Mouse (Mus musculus): ENCODE measurements around the gene Gm14391. TPM values are rescaled to one million over a fixed set of nuclear protein-coding genes. Genes with fewer than 3 reads are reported as not detected.
"Not testable (repeated sequence)": the region's sequence is repeated elsewhere in the genome, so short reads cannot be mapped to it uniquely, and the experiment has no call there.

The Gm14391 gene
- total RNA-seq (2014; fragmentation: Nextera tagmentation) (31.8 and 36.5 TPM in 2 replicates), total RNA-seq (2017) (28.2 and 36.8 TPM in 2 replicates), polyA plus RNA-seq (2012) (2.0 and 2.5 TPM in 2 replicates)

GRCm38 (mm10) chr2:175206732-175207131 lies at the start of gene Gm14391:
Gm14391 (minus strand) TSS chr2:175206917.
- not testable (repeated sequence) for H3K4me3 ChIP-seq (ENCODE audit: low read depth, low read length); H3K9me3 ChIP-seq (replicated peaks); H3K27me3 ChIP-seq (ENCODE audit: insufficient read depth, low read length); H3K36me3 ChIP-seq (replicated peaks); H3K4me1 ChIP-seq (ENCODE audit: insufficient read depth, low read depth, low read length); ATAC-seq (ENCODE audit: extremely low read depth, insufficient number of reproducible peaks, low FRiP score, poor library complexity, severe bottlenecking); DNase-seq (ENCODE audit: low spot score)

DNA sequence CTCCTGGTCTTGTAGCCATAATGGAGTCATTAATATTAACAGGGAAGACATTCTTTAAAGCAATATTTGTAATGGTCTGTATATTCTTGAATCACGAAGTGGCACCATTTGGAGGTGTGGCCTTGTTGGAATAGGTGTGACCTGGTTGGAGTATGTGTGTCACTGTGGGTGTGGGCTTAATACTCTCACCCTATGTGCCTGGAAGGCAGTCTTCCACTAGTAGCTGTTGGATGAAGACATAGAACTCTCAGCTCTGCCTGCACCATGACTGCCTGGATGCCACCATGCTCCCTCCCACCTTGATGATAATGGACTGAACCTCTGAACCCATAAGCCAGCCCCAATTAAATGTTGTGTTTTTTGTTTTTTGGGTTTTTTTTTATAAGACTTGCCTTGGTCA lies 27.7 kb downstream of the Gm14391 start:
- H3K4me3 ChIP-seq (ENCODE audit: low read depth, low read length); H3K36me3 ChIP-seq (replicated peaks); ATAC-seq (ENCODE audit: extremely low read depth, insufficient number of reproducible peaks, low FRiP score, poor library complexity, severe bottlenecking); H3K27me3 ChIP-seq (ENCODE audit: insufficient read depth, low read length); DNase-seq (ENCODE audit: low spot score); H3K9me3 ChIP-seq (replicated peaks): not testable (repeated sequence)
- peaks cover 12% of the 10 kb centered on the region for H3K4me1 ChIP-seq (ENCODE audit: insufficient read depth, low read depth, low read length)

- H3K9me3 ChIP-seq (replicated peaks): no peaks in the 10 kb centered on the region
- no peak overlapping the region; the same call in 1 of the 2 replicates for H3K4me3 ChIP-seq (ENCODE audit: low read depth, low read length)
- DNase-seq (ENCODE audit: low spot score): no peak
- H3K36me3 ChIP-seq (replicated peaks): peaks cover 7% of the 10 kb centered on the region
- no peak for ATAC-seq (ENCODE audit: extremely low read depth, insufficient number of reproducible peaks, low FRiP score, poor library complexity, severe bottlenecking)
- peaks cover 13% of the 10 kb centered on the region for H3K4me1 ChIP-seq (ENCODE audit: insufficient read depth, low read depth, low read length)
- H3K27me3 ChIP-seq (ENCODE audit: insufficient read depth, low read length): no peaks in the 10 kb centered on the region
- TF ChIP-seq POLR2AphosphoS5 (IDR thresholded peaks at IDR 0.05; ENCODE audit: insufficient replicate concordance, low read depth, low read length): no peak
- TF ChIP-seq GATA1 (IDR thresholded peaks at IDR 0.05; ENCODE audit: borderline replicate concordance, low read length): no peak
- TF ChIP-seq GATA2 (IDR thresholded peaks at IDR 0.05; ENCODE audit: borderline replicate concordance, low read depth, low read length): no peak
- TF ChIP-seq CTCF (IDR thresholded peaks at IDR 0.05; ENCODE audit: low read depth, low read length): no peak
- TF ChIP-seq TAL1 (conservative IDR thresholded peaks at IDR 0.05; ENCODE audit: low read depth, low read length): no peak
Measured at GRCm38 (mm10) chr2:175176312-175176711, 30.4 kb downstream of the Gm14391 start.

DNA sequence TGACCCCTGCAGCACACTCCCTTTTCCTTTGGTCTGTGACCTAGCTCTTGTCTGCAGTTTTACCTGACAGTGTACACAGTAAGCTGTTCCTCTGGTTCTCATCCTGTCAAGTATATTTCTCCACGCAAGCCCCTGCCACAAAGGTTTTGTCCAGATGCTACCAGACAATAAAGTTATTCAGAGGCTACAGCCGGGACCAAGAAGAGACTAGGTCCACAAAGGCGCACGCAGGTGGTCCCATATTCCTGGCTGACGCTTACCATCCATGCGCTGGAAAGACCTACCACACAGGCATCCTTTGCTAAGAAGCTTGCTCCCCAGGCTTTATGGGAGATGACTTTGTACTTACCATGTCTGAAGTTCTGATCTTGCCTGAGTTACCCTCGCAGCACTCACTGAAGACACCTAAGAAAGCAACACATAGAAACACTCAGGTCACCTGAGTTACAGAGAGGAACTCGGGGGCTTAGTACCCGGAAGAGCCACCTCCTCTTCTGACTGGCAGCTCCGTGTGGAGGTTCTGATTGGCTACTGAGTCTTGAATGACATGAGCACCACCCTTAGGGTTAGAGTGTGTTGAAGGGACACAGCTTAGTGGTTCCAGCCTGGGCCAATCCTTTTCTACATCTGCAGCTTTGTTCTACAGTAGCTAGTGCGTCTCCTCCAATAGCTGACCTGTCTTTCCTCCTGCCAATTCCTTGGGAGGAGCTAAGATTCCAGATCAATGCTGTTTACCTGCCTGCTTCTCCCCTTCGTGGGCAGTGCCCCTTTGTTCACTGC lies 31.1 kb downstream of the Gm14391 start, which contains the start of gene Gm14443:
Gm14443 (minus strand) TSS at position 471 of the 780 bp plus-strand sequence.
- ATAC-seq (ENCODE audit: extremely low read depth, insufficient number of reproducible peaks, low FRiP score, poor library complexity, severe bottlenecking) (peak; percentile 98), DNase-seq (ENCODE audit: low spot score) (peak; percentile 40)
- H3K9me3 ChIP-seq (replicated peaks); H3K36me3 ChIP-seq (replicated peaks); H3K27me3 ChIP-seq (ENCODE audit: insufficient read depth, low read length): not testable (repeated sequence)
- H3K4me3 ChIP-seq (ENCODE audit: low read depth, low read length): peak within 1 kb of the TSS; percentile 70
- peaks cover 13% of the 10 kb centered on the region for H3K4me1 ChIP-seq (ENCODE audit: insufficient read depth, low read depth, low read length)

DNA sequence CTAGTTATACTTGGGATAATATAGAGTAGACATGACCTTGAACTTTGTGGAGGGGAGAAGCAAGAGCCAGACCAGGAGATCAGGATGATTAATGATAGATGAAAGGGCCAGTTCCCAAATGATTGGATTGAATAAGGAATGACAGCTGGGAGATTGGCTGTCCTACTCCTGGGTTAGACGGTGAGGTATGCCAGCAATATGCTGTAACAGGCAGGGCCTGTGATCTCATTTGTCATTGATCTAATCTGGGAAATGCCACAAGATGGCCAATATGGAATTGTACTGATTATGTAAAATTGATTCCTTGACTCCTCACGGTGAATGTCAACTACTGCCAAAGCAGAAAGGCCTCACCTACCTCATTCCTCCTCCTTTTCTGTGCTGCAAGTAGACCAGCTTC lies 32.7 kb downstream of the Gm14391 start:
- not testable (repeated sequence) for H3K27me3 ChIP-seq (ENCODE audit: insufficient read depth, low read length); H3K4me3 ChIP-seq (ENCODE audit: low read depth, low read length); ATAC-seq (ENCODE audit: extremely low read depth, insufficient number of reproducible peaks, low FRiP score, poor library complexity, severe bottlenecking); DNase-seq (ENCODE audit: low spot score); H3K36me3 ChIP-seq (replicated peaks); H3K9me3 ChIP-seq (replicated peaks)
- H3K4me1 ChIP-seq (ENCODE audit: insufficient read depth, low read depth, low read length): peaks cover 13% of the 10 kb centered on the region

DNA sequence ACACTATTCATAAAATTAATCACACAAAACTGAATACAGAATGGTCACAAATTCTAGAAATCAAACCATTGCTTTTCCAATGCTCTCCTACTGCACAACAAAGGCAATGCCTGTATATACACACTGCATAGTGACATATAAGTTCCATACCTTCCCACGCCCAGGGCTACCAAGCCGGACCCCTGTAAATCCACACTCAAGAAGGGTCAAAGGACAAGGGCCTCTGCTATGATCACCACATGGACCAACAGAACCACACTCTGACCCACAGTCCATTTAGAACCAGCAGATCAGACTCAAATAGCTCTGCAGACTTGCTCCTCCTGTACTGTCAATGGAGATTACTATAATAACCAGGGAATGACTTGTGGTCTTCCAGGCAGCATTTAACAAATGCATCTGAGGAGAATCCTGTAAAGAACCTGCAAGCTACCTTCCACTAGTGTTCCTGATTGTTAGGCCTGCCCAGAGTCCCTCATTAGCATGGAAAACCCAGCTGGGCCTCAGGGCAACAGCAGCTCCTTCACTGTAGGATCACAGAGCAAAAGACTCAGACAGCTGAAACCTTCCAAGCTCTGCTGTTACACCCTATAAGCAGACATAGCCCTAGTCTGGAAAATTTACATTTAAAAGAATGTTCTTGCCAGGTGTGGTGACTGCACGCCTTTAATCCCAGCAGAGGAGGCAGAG lies 33.7 kb downstream of the Gm14391 start:
- not testable (repeated sequence) for H3K4me3 ChIP-seq (ENCODE audit: low read depth, low read length); DNase-seq (ENCODE audit: low spot score); H3K36me3 ChIP-seq (replicated peaks); H3K27me3 ChIP-seq (ENCODE audit: insufficient read depth, low read length); H3K9me3 ChIP-seq (replicated peaks); ATAC-seq (ENCODE audit: extremely low read depth, insufficient number of reproducible peaks, low FRiP score, poor library complexity, severe bottlenecking)
- H3K4me1 ChIP-seq (ENCODE audit: insufficient read depth, low read depth, low read length): peaks cover 13% of the 10 kb centered on the region

DNA sequence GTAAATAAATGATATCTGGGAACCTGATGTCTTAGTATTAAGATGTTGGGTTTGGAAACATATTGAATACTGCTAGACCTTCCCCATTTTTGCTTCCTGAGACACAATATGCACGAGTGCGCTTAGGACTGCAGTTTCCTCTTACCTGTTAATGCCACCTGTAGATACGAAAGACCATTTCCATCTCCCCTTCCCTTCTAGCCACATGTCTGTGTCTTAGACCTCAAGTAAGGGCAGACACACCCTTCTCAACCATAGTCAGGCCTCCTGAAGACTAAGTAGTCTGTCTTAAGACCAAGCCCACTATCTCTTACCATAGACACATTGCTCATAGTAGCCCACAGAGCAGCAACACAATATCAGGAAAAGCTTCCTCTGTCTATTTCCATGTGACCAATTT lies 34.6 kb downstream of the Gm14391 start:
- no peak overlapping the region for H3K4me3 ChIP-seq (ENCODE audit: low read depth, low read length)
- DNase-seq (ENCODE audit: low spot score) (no peak), ATAC-seq (ENCODE audit: extremely low read depth, insufficient number of reproducible peaks, low FRiP score, poor library complexity, severe bottlenecking) (no peak)
- peaks cover 13% of the 10 kb centered on the region for H3K4me1 ChIP-seq (ENCODE audit: insufficient read depth, low read depth, low read length)
- H3K36me3 ChIP-seq (replicated peaks): peaks cover 7% of the 10 kb centered on the region
- H3K9me3 ChIP-seq (replicated peaks): no peaks in the 10 kb centered on the region
- no peak for TF ChIP-seq TAL1 (conservative IDR thresholded peaks at IDR 0.05; ENCODE audit: low read depth, low read length)
- TF ChIP-seq GATA1 (IDR thresholded peaks at IDR 0.05; ENCODE audit: borderline replicate concordance, low read length): no peak
- no peak for TF ChIP-seq CTCF (IDR thresholded peaks at IDR 0.05; ENCODE audit: low read depth, low read length)
- no peaks in the 10 kb centered on the region for H3K27me3 ChIP-seq (ENCODE audit: insufficient read depth, low read length)

GRCm38 (mm10) chr2:175166870-175167269 lies 39.8 kb downstream of the Gm14391 start:
- DNase-seq (ENCODE audit: low spot score); H3K36me3 ChIP-seq (replicated peaks); H3K4me1 ChIP-seq (ENCODE audit: insufficient read depth, low read depth, low read length); H3K9me3 ChIP-seq (replicated peaks); H3K4me3 ChIP-seq (ENCODE audit: low read depth, low read length); ATAC-seq (ENCODE audit: extremely low read depth, insufficient number of reproducible peaks, low FRiP score, poor library complexity, severe bottlenecking); H3K27me3 ChIP-seq (ENCODE audit: insufficient read depth, low read length): not testable (repeated sequence)

GRCm38 (mm10) chr2:175165110-175165509 lies 41.6 kb downstream of the Gm14391 start:
- DNase-seq (ENCODE audit: low spot score); H3K36me3 ChIP-seq (replicated peaks); ATAC-seq (ENCODE audit: extremely low read depth, insufficient number of reproducible peaks, low FRiP score, poor library complexity, severe bottlenecking); H3K4me3 ChIP-seq (ENCODE audit: low read depth, low read length); H3K27me3 ChIP-seq (ENCODE audit: insufficient read depth, low read length); H3K9me3 ChIP-seq (replicated peaks); H3K4me1 ChIP-seq (ENCODE audit: insufficient read depth, low read depth, low read length): not testable (repeated sequence)

DNA sequence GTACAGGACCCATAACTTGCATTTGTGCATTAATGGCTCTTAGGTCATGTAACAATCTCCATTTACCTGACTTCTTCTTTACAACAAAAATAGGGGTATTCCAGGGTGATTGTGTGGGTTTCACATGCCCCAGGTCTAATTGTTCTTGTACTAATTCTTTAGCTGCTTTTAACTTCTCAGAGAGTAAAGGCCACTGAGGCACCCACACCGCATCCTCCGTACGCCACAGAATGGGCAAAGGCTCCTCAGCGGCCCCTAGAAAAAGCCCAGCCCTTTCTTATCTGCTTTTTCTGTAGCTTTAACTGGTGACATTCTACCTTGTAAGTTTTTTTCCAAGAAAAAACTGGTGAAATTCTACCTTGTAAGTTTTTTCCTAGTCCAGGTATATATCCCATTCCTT lies 45.3 kb downstream of the Gm14391 start:
- DNase-seq (ENCODE audit: low spot score); ATAC-seq (ENCODE audit: extremely low read depth, insufficient number of reproducible peaks, low FRiP score, poor library complexity, severe bottlenecking); H3K9me3 ChIP-seq (replicated peaks); H3K36me3 ChIP-seq (replicated peaks); H3K4me1 ChIP-seq (ENCODE audit: insufficient read depth, low read depth, low read length); H3K4me3 ChIP-seq (ENCODE audit: low read depth, low read length); H3K27me3 ChIP-seq (ENCODE audit: insufficient read depth, low read length): not testable (repeated sequence)

Data from G1E (cell line).